Mouse (Mus musculus) gastrocnemius, adult 2 months (tissue): ENCODE measurements around the gene Rcsd1. TPM values are rescaled to one million over a fixed set of nuclear protein-coding genes. Genes with fewer than 3 reads are reported as not detected.

Experiments
- DNase-seq: peaks from one replicate; pipeline ENCODE4 v3.0.0; 2022
- H3K27ac ChIP-seq: fragments of 200-600 bp; 2 replicates; pipeline ENCODE4 v1.8.1; 2022; ENCODE audit warnings: mild to moderate bottlenecking
- H3K4me3 ChIP-seq: fragments of 200-600 bp; 2 replicates; pipeline ENCODE4 v1.8.1; 2022; ENCODE audit warnings: mild to moderate bottlenecking, moderate library complexity
- CTCF ChIP-seq: fragments of 200-600 bp; IDR thresholded peaks from 2 replicates; pipeline ENCODE4 v1.8.1; 2022; ENCODE audit warnings: antibody characterized with exemption, mild to moderate bottlenecking, moderate library complexity
- intact Hi-C: fragments of 180-260 bp; cut with DNase I; formaldehyde crosslinking; loops from one replicate; pipeline ENCODE4 v1.15.1; 2025
- total RNA-seq, 2 experiments: library from RNA; stranded (reverse); gene quantifications; 2 replicates each; pipeline ENCODE4 v1.2.3; 2021

Rcsd1 gene
- total RNA-seq, 2 experiments from 2014 or later, result 93.3 to 95.0 TPM

DNA sequence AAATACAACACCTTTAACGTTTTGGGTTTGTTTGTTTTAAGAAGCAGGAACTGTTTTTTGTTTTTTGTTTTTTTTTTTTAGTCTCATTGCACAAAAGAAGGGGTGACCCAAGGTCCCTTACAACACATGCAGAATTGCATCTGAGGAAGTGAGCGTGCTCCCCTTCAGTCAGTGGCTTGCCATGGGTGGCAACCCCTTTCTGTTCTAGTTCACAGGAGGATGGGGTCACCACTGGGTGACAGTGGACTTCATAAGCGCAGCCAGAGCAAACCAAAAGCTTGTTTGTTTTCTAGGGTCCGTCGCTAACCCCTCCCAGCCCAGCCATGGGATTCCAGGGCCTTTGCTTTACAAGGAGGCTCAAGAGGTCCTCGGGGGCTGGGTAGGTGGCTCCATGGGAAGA, 22.0 kb upstream of the Rcsd1 start:
- DNase-seq, result no peak
- intact Hi-C loops, result no loop called here
- TF ChIP-seq CTCF, result no peak
- Histone ChIP-seq H3K4me3 (no peak overlapping the region), H3K27ac (no peak overlapping the region)

- Histone ChIP-seq H3K4me3 (no peak overlapping the region), H3K27ac (no peak overlapping the region)
- no peak for TF ChIP-seq CTCF
- intact Hi-C loops, result no loop called here
- DNase-seq, result no peak
These were observed 20.6 kb upstream of the Rcsd1 start for GRCm38 (mm10) chr1:165730129-165730528.

GRCm38 (mm10) chr1:165728057-165728639, 18.6 kb upstream of the Rcsd1 start:
- DNase-seq, result no peak
- intact Hi-C loops, result no loop called here
- H3K27ac ChIP-seq, result no peak overlapping the region
- TF ChIP-seq CTCF, result no peak
- no peak overlapping the region for H3K4me3 ChIP-seq

DNA sequence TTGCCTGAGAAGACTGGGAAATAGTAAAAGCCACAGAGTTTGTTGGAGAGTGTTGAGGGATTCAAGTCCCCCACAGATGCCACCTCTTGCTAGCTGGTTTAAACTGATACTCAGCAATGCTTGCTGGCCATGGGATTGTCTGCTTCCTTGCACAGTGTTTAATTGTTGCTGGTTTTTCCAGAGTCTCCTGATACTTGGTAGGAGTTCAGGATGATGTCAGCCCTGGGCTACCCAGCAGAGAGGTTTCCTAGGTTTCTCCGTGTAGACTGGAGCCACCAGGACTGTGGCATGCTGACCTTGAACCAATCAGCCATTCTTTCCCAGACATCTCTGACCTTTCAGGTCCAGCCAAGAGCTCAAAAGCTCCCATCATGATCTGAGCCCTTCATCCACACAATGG, 17.4 kb upstream of the Rcsd1 start:
- H3K4me3 ChIP-seq, result no peak overlapping the region
- DNase-seq, result no peak
- no peak for TF ChIP-seq CTCF
- H3K27ac ChIP-seq, result no peak overlapping the region
- intact Hi-C loops, result no loop called here

GRCm38 (mm10) chr1:165725039-165725644, 15.6 kb upstream of the Rcsd1 start:
- DNase-seq, result no peak
- H3K27ac ChIP-seq, result 0 out of 2 replicates have a peak overlapping the region, but pooled peaks have one; percentile 28
- intact Hi-C loops, result no loop called here
- TF ChIP-seq CTCF, result no peak
- no peak overlapping the region for H3K4me3 ChIP-seq

DNA sequence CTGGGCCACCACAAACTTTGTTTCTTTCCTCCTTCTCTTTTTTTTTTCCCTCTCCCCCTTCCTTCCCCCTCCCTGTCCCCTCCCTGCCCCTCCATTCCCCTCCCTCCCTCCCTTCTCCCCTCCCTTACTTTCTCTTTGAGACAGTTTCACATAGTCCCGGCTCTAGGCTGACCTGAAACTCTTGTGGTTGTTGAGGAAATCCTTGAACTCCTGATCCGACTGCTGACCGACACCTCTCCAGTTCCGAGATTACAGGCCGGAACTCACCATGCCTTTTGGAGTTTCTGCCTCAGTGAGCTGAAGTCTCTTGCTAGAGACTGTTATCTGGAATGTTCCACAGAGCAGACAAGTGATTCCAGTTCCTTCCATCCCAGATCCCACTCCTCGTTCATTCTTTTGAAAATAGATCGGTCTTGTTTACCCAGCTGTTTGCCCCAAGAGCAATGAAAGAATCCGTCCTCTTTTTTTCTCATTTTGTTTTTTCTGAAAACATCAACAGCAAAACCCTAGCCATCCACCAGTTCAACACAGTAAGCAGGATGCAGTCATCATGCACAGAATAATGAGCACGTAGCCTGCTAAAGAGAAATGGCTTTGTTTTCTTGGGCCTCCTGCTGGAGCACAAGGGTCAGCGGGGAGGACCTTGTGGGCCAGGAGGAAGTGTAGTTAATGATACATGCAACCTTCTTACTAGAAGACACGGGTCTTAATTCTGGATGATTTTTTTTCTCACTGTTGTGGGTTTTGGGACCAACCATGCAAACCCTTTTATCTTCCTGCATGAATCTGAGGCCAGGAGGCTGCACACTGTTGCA, 14.9 kb upstream of the Rcsd1 start:
- Histone ChIP-seq H3K27ac (peak overlapping the region; percentile 28; the same call in 1 of the 2 replicates), H3K4me3 (no peak overlapping the region)
- TF ChIP-seq CTCF, result no peak
- no peak for DNase-seq
- intact Hi-C loops, result no loop called here

DNA sequence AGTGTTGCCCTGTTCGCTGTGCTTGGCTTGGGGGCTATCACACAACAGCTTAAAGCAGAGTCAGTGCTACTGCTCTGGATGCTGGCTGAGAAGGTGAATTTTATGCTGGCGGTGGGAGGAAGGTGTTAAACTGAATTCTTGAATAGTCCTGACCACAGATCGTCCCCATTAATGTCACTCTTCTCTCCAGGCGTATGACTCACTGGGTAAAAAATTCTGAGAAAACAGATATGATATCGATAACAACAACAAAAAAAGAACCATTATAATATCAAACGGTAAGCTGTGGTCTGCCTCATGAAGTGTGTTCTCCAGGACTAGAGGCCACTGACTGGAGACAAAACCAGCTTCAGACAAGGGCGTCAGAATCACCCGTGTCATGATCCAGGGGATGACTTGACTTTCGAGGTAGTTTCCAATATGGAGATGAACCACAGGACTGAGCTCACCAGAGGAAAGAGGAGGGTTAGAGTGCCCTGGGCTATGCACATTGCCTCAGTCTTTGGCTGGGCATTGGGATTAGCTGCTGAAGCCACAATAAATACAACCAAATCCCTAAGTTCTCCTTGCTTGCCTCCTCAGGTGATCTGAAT, 13.1 kb upstream of the Rcsd1 start:
- intact Hi-C loops, result no loop called here
- no peak overlapping the region for H3K4me3 ChIP-seq
- DNase-seq, result no peak
- H3K27ac ChIP-seq, result no peak overlapping the region
- no peak for TF ChIP-seq CTCF

GRCm38 (mm10) chr1:165718543-165719105, 9.1 kb upstream of the Rcsd1 start:
- Histone ChIP-seq H3K27ac (peak overlapping the region; percentile 85), H3K4me3 (peak overlapping the region; percentile 41)
- no peak for DNase-seq
- TF ChIP-seq CTCF, result no peak
- intact Hi-C loops, result no loop called here

DNA sequence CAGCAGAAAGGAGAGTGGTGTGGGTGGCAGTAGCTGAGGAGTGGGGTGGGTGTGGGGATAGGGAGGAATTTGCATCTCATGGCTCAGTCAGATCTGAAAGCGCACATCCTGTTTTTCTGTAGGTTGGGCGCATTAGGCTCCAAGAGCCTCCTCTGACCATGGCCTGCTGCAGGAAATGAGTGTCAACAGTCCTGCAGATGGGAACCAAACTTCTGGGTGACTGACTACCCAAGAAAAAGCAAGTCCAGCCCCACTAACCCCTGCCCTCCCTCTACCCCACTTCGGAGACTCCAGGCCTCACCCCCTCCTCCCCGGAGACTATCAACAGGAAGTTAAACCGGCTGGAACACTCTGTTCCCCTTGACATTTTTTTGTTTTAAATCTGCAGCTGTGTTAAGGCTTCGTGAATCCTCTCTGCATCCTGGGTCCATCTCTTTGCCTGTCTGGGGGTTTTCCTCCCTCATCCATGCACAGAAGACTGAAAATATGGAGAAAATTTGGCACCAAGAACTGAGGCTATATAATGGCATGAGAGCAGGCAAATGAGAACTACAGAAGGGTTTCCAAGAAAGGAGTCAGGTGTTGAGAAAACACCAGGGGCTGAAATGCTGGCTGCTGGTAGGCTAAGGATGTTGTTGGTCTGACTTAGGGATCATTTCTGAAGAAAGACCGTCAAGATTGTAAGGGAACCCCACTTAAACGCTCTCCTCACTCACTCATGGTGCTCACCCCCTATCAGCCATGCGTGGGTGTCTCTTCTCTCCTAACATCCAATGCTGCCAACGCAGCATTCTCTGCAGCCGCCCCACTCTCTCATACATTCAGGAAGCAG, 8.4 kb upstream of the Rcsd1 start:
- TF ChIP-seq CTCF, result no peak
- intact Hi-C loops, result no loop called here
- Histone ChIP-seq H3K27ac (peak overlapping the region; percentile 85), H3K4me3 (peak overlapping the region; percentile 41)
- DNase-seq, result peak; percentile 52

DNA sequence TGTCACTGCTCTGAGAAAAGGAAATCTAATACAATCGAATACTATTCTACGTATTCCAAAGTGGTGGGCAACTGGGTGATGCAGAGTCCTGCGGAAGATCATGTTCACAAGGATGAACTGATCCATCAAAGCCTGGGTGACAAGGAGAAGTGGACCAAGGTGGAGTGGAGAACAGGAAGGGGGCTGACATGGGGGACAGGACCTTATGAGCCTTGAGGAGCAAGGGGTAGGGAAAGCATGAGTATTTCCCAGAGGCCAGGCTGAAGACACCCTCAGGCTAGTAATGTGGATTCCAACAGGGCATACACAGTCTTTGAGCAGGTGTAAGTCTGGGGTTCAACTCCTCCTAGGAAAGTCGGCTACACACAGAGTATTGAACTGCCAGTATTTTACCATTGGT, 6.9 kb upstream of the Rcsd1 start:
- no peak for DNase-seq
- Histone ChIP-seq H3K4me3 (no peak overlapping the region), H3K27ac (peak overlapping the region; percentile 12; the same call in 1 of the 2 replicates)
- no peak for TF ChIP-seq CTCF
- intact Hi-C loops, result no loop called here

DNA sequence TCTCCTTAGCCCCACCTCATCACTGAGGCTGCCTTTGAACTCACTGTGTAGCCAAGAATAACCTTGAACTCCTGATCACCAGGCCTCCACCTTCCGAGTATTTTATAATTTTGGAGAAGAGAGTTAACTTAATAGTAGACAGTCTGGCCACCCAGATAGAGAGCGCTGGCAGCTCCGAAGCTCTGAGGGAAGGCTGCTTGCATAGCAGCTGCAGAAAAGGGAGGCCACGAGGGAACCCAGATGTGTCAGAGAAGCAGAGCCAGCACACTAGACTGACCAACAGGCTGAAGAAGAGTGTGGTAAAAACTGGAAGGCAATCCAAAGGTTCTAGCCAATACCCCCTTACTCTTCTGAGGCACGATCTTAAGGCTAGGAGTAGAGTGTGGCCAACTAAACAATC, 4.2 kb upstream of the Rcsd1 start:
- Histone ChIP-seq H3K4me3 (no peak overlapping the region), H3K27ac (no peak overlapping the region)
- peak; percentile 52 for DNase-seq
- TF ChIP-seq CTCF, result no peak
- intact Hi-C loops, result no loop called here

- no peak for DNase-seq
- no peak for TF ChIP-seq CTCF
- Histone ChIP-seq H3K27ac (no peak overlapping the region), H3K4me3 (no peak overlapping the region)
- intact Hi-C loops, result no loop called here
These were observed 2.4 kb upstream of the Rcsd1 start for GRCm38 (mm10) chr1:165711914-165712313.
